Mouse (Mus musculus): ENCODE measurements around the gene Sfxn3. TPM values are rescaled to one million over a fixed set of nuclear protein-coding genes. Genes with fewer than 3 reads are reported as not detected.

Sfxn3 gene
- total RNA-seq, 4 experiments from 2014 or later: 93.2 to 96.3 (median 94.1) TPM

GRCm38 (mm10) chr19:45045651-45046050 is 1.7 kb upstream of the Sfxn3 start, which contains the start of gene Pdzd7:
Gene Pdzd7, minus strand, starts transcription at chr19:45045717.
- no peak for DNase-seq (ENCODE audit: low spot score in 2 of 2)

DNA sequence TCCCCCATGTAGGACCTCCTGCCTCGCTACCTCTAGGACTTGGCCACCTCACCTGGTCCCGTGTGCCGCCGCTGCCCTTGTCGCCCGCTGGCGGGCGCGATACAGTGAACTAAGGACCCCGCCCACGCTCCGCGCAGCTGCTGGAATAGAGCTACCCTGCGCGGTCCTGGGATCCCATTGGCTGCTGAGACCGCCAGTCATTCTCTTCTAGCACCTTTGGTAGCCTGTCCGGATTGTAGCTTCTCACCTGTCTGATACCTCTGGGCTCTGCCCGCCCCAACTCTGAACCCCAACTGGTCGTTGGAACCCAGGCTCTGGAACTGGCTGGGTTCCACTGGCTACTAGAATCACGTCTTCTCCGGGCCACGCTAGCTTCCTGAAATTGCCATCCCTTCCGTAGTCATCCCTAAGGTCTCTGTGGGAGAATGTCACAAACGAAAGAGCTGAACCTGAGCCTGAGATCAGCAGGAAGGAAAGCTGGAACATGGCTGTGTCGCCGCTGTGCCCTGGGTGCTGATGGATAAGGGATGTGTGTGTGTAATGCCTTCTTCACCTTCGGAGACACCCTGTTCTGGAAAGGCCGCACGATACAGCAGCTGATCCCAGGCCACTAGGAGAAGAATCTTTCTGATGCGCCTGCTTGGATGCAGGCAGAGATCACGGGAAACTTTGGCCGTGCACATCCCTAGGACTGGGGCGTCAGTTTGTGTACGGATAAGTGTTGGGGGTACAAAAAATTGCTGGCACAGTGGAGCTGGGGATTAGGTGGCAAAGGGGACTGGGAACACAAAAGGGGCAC is 581 bp upstream of the Sfxn3 start:
- DNase-seq (ENCODE audit: low spot score in 2 of 2): peak; percentile 80 to 81

DNA sequence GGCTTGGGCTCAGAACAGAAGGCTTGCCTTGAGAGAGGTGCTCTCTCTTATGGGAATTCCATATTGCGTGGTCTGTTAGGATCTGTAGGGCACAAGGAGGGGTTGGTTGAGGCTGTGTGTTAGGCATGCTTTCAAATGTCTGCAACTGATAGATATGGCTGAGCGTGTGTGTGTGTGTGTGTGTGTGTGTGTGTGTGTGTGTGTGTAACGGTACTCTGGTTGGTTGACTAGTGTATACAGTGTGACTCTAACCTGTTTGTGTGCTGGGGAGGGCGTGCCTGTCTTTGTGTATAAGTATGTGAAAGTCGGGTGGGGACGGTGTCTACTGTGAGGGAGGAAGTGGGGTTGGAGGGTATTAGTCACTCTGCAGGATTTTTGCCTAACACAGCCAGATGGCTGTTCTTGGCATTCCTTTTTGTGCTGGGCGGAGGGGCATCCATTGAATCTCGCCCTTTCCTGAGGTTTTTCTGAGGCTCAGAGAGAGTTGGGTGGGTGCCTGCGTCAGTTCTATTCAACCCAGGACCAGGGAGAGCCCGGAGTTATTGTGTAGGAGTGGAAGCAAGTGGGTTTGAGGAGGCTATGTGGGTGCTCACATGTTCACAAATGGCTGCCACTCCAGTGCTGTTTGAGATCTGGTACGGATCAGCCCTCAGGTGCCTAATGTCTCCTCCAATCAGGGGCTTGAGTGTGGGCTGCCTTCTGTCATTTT is 786 bp downstream of the Sfxn3 start:
- DNase-seq (ENCODE audit: low spot score in 2 of 2): peak; percentile 87 to 89

- DNase-seq (ENCODE audit: low spot score in 2 of 2): peak in 1 of 2 experiments; percentile 22
Measured at GRCm38 (mm10) chr19:45048644-45049365, 1.5 kb downstream of the Sfxn3 start.

GRCm38 (mm10) chr19:45049523-45049922 is 2.2 kb downstream of the Sfxn3 start:
- DNase-seq (ENCODE audit: low spot score in 2 of 2): peak in 1 of 2 experiments; percentile 26

DNA sequence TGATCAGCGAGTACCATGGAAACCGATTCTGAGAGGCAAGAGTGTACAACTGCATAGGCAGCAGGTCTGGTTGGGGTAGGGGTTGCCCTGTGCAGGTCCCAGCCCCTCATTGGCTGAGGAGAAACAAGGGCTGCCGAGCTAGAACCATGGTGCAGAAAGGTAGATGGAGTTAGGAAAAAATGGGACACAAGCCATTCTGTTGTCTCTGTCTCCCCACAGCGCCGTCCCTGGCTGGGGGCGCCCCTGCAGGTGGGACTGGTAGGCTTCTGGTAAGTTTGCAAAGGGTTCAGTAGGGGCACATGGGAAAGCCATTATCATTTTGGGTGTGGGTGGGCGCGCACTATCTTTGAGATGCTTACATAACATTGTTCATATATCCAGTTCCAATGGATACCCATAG is 6.1 kb downstream of the Sfxn3 start:
- DNase-seq (ENCODE audit: low spot score in 2 of 2): no peak

DNA sequence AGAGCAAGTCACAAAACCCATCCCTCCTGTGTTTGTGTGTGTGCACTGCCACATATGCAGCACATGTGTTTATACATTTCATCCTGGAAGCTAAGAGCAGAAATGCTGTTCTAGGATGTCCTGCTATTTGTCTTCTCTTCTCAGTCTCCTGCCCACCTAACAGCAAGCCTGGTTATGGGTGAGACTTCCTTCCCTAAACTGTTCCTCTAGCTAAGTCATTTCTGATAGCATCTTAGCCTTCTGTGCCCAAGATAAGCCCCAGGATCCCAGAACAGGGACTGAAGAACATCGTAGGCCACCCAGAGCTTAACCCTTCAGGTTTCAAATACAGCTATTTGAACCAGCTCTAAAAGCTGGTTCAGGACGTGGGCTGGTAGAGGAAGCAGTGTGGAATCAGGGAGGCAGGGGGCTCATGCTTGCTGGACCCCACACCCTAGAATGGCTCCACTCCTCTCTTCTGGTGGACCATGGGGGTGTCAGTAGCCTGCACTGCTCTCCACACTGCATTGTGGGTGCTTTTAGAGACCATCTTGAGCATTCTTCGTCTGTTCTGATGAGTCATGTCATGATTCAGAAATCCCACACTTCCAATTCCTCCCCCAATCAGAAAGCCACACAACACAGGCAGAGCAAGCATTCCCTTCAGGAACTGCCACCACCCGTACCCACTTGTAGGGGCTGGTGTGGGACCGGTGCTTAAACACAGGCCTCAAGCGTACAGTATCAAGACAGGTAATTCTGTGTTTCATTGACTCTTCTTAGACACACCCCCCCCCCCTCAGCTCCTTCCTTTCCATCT is 7.8 kb downstream of the Sfxn3 start:
- DNase-seq (ENCODE audit: low spot score in 2 of 2): no peak

GRCm38 (mm10) chr19:45056364-45056763 is 9.1 kb downstream of the Sfxn3 start:
- DNase-seq (ENCODE audit: low spot score in 2 of 2): no peak

GRCm38 (mm10) chr19:45056908-45057698 is 9.8 kb downstream of the Sfxn3 start:
- no peak for DNase-seq (ENCODE audit: low spot score in 2 of 2)

- no peak for DNase-seq (ENCODE audit: low spot score in 2 of 2)
Measured at GRCm38 (mm10) chr19:45057724-45058112, 10.4 kb downstream of the Sfxn3 start.

GRCm38 (mm10) chr19:45058113-45058839 is 11.0 kb downstream of the Sfxn3 start:
- peak; percentile 90 to 92 for DNase-seq (ENCODE audit: low spot score in 2 of 2)

DNA sequence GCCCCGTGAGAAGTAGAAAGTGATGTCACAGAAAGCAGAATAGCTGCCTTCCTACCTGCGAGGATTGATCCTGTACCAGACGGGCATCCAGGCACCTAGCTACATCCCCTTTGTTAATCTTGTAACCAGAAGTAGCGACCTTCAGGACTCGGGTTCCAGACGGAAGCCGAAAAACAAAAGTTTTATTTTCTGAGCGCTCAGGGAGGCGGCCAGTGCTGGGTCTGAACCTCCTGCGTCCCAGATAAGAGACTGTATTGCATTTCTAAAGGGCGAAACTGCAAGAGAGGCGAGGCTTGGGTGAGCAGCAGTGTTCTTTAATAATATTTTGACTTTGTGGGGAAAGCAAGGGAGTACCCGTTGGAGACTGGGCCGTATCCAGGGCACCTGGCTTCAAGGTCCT is 11.5 kb downstream of the Sfxn3 start:
- DNase-seq (ENCODE audit: low spot score in 2 of 2): no peak

DNA sequence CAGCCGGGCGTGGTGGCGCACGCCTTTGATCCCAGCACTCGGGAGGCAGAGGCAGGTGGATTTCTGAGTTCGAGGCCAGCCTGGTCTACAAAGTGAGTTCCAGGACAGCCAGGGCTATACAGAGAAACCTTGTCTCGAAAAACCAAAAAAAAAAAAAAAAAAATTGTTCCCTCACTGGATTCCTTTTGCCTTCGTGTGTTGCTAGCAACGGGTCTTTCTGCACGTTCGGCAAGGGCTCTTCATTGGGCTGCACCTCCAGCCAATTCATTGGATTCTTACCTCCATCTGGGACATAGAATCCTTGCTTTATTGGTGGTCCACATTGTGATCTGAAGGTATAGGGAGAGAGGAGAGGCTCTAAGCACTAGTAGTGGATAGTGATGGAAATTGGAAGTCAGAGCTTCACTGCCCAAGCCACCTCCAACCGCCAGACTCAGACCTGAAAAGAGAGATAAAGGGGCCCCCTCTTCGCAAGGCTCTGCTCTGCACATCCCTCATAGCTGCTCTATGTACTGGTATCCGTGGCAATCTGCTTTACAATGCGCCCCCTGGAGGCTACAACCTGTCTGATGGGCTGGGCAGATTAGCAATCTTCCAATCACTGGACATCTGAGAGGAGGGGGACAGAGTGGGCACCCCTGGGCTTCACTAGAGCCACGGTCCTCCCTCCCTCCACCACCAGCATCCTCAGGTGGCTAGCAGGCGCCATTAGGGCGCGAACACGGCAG is 16.4 kb downstream of the Sfxn3 start:
- no peak for DNase-seq (ENCODE audit: low spot score in 2 of 2)

DNA sequence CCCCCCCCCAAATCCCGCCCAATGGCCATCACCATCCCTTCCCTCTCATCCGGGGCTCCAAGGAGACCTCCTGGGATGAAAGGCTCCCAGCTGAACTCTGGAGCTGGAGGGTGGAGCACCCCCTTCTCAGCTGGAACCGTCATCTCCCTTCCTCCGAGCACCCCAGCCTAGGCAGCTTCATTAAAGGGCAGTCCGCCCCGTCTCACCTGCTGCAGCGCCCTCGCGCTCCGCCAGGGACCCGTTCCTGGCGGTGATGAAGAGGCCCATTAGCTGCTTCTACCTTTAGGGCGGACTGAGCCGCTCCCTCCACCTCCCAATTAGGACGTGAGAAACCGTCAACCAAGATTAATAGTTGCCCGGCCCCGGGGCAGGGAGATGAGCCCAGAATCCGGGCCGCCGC is 17.9 kb downstream of the Sfxn3 start:
- DNase-seq (ENCODE audit: low spot score in 2 of 2): no peak

DNA sequence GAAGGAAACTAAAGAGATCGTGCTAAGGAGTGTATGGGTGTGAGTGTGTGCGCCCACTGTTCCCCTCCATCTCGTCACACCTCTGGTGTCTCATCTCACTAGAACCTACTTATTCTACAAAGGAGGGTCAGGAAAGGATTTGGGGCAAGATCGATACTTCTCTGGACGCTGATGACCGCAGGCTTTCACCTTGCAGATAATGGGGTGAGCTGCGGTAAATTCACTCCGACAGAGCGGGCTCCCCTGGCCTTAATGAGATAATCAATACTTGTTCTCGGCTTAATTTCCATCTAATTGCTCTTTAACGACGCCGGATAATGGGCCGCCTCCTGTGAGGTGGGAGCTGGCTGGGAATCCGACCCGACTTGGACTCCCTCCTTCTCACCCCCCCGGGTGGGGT is 19.9 kb downstream of the Sfxn3 start:
- DNase-seq (ENCODE audit: low spot score in 2 of 2): no peak

DNA sequence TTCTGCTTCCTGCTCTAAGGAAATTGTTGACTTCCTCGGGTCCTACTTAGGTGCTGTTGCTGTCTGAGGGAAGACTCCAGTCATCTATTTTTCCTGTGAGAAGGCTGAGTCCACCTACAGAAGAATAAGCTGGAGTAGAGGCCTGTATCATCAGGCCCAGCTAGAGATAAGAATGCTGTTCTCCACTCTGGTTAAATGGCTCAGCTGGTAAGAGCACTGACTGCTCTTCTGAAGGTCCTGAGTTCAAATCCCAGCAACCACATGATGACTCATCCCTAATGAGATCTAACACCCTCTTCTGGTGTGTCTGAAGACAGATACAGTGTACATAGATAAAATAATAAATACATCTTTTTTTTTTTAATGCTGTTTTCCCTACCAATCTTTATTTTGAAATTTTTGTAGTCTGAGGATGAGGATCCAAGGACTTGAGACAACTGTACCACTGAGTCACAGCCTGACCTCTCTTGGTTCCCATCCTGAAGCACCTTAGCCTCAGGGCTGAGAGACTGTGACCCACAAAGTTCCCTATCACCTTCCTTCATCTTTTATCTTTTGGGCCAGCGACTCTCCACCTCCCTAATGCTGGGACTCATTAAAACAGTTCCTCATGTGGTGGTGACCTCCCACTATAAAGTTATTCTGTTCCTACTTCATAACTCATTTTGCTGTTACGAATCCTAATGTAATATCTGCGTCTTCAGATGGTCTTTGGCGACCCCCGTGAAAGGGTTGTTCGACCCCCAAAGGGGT is 20.6 kb downstream of the Sfxn3 start:
- DNase-seq (ENCODE audit: low spot score in 2 of 2): no peak

DNA sequence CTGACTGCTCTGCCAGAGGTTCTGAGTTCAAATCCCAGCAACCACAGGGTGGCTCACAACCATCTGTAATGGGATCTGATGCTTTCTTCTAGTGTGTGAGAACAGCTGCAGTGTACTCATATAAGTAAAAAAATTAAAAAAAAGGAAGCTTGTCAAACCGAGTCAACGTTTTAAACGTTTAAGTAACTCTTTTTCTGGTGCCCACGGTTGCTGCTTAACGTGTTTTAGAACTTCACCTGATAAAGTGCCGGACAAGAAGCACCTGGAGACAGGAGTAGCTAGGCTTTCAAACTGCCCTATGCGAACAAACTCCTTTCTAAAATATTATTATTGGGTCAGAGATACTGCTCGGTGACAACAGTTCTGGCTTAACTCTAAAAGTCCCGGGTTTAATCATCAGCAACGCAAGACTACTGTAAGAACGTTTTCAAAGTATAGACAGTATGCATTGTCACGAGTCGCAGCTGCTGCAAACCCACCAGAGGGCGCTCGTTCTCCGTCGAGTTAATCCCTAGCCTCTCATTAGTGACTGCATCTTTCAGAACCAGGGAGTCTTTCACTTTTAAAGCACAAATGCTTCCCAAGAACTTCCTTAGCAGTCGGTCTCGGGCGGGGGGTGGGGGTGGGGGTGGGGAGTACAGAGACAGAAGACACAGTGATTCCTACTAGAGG is 26.7 kb downstream of the Sfxn3 start:
- peak in 1 of 2 experiments; percentile 68 for DNase-seq (ENCODE audit: low spot score in 2 of 2)
